Mouse (Mus musculus) splenic B cell, adult 2 months (primary cell): ENCODE results near the gene Glod4.
"Not testable (repeated sequence)": the region's sequence is repeated elsewhere in the genome, so short reads cannot be mapped to it uniquely, and the experiment has no call there.

Experiments
- DNase-seq: peaks from one replicate; pipeline ENCODE4 v3.0.0-alpha.2; 2011; ENCODE audit warnings: low read depth, low spot score
- H3K27me3 ChIP-seq: 2 replicates; pipeline ENCODE4 v1.6.1; 2012; ENCODE audit warnings: mild to moderate bottlenecking, low read length, moderate library complexity, mixed read lengths; ENCODE audit not compliant: control insufficient read depth, poor library complexity, insufficient read depth, severe bottlenecking
- H3K36me3 ChIP-seq: 2 replicates; pipeline ENCODE4 v1.6.1; 2012; ENCODE audit warnings: mild to moderate bottlenecking, low read length, moderate library complexity, mixed read lengths; ENCODE audit not compliant: control insufficient read depth, poor library complexity, insufficient read depth, severe bottlenecking

Gene Glod4

DNA sequence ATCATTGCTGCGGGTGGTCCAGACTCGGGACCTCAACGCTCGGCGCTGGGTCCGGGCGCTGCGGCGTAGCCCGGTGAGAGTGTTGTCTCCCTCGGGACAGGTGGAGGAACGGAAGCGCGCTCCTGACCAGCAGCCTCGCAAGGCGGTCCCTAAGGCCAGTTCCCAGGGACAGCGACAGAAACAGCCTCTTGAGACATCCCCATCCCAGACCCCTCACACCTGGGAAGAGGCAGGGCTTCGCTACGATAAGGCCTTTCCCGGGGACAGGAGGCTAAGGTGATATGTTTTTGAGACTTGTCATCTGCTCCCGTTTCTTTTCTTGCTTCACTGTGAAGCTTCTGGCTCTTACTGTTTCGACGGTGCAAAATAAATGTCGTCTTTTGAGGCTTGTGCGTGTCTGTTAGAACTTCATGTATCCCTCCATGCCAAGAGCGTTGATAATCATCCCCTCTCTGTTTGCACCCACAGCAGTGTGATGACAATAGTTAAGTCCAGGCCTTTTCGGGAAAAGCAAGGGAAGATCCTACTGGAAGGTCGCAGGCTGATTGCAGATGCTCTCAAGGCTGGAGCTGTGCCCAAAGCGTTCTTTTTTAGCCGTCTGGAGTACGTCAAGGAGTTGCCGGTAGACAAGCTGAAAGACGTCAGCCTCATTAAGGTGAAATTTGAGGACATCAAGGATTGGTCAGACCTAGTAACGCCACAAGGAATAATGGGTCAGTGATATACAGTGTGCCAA is 454 bp upstream of the Glod4 start:
- no peaks in the 10 kb centered on the region for H3K27me3 ChIP-seq
- no peak for DNase-seq

DNA sequence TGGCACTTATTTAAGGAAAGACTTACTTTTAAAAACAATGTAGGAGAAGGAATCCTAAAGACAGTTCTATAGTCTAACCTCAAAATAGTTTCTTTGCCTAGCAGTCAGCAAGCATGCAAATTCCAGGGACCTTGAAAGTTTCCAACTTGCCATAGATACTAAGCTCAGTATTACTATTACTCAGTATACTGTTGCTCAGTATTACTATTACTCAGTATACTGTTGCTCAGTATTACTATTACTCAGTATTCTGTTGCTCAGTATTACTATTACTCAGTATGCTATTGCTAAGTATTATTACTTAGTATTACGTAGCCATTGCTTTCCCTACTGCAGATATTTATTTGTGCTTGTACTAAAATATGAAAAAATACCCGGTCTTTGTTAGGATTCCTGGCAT is 3.8 kb downstream of the Glod4 start:
- DNase-seq = no peak
- Histone ChIP-seq H3K27me3 (no peaks in the 10 kb centered on the region), H3K36me3 (no peaks in the 10 kb centered on the region)

More for the DNA sequence above, 454 bp upstream of the Glod4 start:
- no peaks in the 10 kb centered on the region for H3K36me3 ChIP-seq

DNA sequence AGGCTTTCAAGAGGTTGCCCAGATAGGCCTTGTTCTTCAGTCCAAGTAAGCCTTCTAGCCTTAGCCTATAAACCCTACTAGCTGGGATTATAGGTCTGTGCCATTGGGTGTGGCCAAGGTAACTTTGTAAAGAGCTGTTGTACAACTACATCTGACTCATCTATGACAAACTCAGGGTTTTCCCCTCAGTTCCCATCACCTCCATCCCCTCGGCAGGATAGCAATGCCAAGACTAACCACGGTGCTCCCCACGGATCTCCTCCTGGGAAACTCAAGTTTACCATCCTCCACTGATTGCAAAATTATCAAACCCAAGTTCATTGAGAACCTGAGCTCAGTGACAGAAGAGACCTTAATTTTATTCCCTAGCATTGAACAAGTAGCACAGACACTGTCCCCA is 7.4 kb downstream of the Glod4 start:
- H3K27me3 ChIP-seq = no peaks in the 10 kb centered on the region
- no peak for DNase-seq
- no peaks in the 10 kb centered on the region for H3K36me3 ChIP-seq

DNA sequence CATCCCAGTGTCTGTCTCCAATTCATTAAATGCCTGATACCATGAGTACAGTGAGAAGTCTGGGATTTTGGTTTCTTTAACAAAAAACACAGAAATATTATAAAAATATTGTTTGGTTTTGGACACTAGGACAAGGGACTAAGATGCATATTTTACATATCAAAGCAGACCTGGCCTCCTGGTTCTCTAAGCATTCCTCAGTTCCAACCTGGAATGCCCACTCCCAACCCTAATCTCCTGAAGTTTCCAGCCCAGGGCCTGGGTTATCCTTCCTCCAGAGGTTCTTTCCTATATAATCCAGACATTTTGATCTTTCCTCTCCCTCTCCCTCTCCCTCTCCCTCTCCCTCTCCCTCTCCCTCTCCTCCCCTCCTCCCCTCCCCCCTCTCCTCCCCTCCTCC is 18.5 kb downstream of the Glod4 start:
- Histone ChIP-seq H3K36me3 (peaks cover 8% of the 10 kb centered on the region; the same call in 1 of the 2 replicates), H3K27me3 (no peaks in the 10 kb centered on the region)
- DNase-seq = no peak

DNA sequence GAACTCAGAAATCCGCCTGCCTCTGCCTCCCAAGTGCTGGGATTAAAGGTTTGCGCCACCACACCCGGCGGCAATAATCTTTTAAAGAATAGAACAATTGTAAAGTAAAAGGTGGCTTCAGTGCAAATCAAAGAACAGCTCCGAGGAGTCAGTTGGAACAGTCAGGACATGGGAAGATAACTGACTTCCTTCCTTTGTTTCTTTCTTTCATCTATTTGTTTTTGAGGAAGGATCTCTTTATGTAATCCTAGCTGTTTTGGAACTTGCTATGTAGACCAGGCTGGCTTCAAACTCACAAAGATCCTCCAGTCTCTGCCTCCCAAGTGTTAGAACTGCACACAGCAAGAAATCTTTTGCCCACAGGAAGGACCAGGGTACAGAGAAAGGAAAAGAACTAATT is 18.9 kb downstream of the Glod4 start:
- H3K36me3 ChIP-seq = peaks cover 8% of the 10 kb centered on the region; the same call in 1 of the 2 replicates
- no peak for DNase-seq
- no peaks in the 10 kb centered on the region for H3K27me3 ChIP-seq

DNA sequence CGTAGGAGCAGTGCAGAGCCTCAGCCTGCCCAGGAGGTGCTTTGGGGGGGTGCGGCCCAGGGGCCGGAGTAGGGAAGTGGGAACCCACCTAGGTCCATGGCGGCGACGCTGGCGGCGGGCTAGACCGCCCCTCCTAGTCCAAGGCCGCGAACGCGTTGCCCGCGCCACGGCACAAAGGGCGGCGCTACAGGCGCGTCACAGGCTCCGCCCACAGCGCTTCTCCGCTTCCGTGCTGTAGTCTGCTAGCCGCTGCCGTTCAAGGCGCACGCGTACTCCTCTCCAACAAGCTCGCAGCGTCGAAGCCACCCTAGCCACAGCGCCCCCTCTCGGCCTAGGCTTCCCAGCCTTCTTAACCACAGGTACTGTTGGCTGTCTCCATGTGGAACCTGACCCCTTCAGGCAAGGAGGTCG is 26.1 kb downstream of the Glod4 start, which contains the start of the genes Dbil5 and Gemin4:
Gene Dbil5, plus strand, starts transcription at position 219 of the 411 bp plus-strand sequence.
Gene Gemin4, minus strand, starts transcription at position 275 of the 411 bp plus-strand sequence.
- 0 out of 2 replicates have a peak, but pooled peaks cover 2% of the 10 kb centered on the region for H3K36me3 ChIP-seq
- peak; percentile 99 for DNase-seq

DNA sequence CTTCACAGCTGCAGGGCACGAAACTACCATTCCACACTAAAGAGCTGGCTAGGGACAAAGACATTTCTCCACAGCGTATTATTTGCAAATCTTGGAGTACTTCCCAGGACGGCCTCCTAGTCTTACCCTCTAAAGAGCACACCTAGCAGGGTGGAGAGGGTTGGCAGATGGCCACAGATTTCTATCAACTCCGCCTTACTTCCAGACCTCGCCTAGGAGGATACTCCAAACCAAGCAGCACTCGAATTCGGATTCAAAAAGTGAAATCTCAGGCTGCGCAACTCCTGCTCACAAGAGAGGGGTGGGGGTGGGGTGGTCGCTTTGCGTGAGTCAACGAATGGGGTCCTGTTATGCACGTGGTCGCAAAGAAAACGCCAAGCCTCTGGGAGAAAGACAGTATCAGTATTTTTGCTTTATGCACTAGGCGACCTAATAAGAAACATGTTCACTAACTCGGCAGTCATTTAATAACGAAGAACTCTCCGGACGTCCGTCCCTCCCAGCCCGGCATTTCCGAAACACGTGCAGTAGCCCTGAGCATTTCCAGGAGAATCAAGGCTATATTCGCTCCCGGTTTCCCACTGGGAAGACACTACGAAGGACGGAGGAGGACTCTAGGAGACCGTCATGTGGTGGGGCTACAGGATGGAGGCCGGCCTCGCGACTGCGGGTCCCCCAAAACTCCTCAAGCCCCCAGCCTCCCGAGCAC is 26.7 kb downstream of the Glod4 start:
- DNase-seq = no peak
- no peaks in the 10 kb centered on the region for H3K27me3 ChIP-seq
- H3K36me3 ChIP-seq = 0 out of 2 replicates have a peak, but pooled peaks cover 2% of the 10 kb centered on the region

More for the DNA sequence above, 26.1 kb downstream of the Glod4 start, which contains the start of the genes Dbil5 and Gemin4:
- no peaks in the 10 kb centered on the region for H3K27me3 ChIP-seq

DNA sequence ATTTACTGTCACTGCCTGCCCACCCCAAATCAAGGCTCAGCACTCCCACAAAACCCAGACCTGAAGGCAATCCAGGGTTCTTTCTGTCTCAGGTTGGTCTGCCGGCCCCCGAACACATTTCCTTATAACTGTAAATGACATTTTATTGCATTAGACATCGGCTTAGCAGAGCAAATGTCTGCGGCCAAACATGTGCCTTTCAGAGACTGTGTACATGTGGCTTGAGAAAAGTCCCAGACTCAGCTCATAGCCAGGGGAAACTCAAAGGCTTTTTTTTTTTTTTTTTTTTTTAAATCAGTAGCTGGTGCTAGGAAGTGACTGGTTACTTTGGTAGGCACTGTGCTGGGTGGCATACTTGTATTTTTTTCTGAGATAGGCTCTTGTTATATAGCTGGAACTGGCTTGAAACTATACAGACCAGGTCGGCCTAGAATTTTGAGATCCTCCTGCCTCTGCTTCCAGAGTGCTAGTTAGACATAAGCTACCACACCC is 27.4 kb downstream of the Glod4 start:
- 0 out of 2 replicates have a peak, but pooled peaks cover 2% of the 10 kb centered on the region for H3K36me3 ChIP-seq
- no peaks in the 10 kb centered on the region for H3K27me3 ChIP-seq
- no peak for DNase-seq

DNA sequence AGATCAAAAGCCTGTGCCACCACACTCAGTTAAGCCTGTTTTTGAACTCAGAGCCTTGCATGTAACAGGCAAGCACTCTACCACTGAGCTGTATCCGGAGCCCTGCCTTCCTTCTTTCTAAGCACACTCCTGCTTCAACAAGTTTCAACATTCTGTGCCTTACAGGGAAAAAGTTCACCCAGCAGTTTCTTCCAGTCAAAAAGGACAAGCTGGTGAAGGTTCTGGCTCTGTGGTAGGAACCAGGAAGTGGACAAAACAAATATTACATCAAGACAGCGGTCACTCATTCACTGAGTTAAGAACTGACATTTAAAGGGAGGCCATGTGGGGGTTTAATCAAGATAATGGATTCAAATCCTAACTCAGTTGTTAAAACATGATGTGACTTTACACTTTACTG is 28.5 kb downstream of the Glod4 start:
- DNase-seq = no peak
- H3K27me3 ChIP-seq = no peaks in the 10 kb centered on the region
- no peaks in the 10 kb centered on the region; the same call in 1 of the 2 replicates for H3K36me3 ChIP-seq

DNA sequence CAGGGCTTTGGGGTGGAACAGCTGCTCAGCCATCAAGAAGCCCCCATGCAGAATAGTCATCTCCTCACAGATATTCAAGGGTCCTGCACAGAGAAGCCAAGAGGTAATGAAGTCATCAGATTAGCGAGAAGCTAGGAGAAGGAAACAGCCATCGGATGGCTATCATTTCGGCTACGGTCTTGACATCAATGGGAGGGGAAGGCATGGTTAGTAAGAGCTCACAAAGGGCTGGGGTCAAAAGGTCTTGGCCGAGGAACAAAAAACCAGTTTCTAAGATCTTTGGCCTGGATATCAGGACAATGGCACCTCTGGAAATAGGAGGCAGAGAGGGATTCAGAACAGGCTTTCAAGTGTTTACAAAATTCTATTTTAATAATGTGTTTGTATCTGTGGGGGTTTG is 29.7 kb downstream of the Glod4 start:
- no peak for DNase-seq
- Histone ChIP-seq H3K27me3 (no peaks in the 10 kb centered on the region), H3K36me3 (no peaks in the 10 kb centered on the region; the same call in 1 of the 2 replicates)

DNA sequence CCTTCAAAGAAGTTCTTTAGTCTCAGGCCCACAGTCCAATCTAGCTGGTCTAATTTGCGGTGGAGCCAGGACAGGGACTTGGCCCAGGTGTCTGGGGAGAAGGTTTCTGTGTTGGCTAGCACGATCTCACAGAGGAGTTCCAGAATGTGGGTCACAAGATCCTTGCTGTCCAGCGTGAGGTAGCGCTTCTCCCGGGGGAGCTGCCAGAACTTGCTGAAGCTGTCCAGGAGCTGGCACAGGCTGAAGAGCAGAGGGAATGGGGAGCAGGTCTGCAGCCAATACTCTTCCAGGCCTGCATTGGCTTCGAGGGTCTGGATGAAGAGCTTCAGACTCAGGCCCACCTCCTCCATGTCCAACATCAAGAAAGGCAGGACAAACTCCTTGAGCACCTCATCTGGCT is 31.9 kb downstream of the Glod4 start:
- H3K27me3 ChIP-seq, H3K36me3 ChIP-seq, DNase-seq: not testable (repeated sequence)

DNA sequence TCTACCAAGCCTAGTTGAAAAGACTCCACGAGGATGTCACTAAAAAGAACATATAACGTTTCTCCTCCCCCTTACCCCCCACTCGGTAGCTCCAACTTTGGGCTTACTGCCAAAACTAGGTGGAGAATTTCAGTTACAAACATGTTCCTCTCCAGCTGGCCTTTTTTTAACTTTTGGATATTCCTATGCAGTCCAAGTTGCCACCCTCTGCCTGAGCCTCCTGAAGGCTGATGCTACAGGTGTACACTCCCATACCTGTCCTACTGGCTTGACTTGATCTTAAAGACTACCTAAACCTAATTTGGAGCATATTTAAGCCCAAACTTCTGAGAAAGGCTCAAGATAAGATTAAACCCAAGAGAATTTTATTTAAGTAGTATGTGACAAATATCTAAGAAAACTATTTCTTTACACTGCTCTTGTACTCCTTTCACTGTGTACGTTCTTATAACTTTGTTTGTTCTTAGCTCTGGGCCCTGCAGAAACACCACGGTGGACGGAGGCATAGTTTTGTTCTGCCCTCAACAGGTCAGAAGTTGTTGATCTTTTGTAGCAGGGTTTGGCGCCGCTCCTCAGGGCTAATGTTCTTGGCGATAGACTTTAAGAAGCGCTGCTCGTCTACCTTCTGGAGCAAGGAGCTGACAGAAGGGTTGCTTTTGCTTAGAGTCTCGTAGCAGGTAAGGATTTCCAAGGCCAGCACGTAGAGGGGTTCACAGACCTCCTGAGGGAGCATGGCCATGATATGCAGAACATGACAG is 33.1 kb downstream of the Glod4 start:
- Histone ChIP-seq H3K36me3 (no peaks in the 10 kb centered on the region; the same call in 1 of the 2 replicates), H3K27me3 (no peaks in the 10 kb centered on the region)
- DNase-seq = no peak

DNA sequence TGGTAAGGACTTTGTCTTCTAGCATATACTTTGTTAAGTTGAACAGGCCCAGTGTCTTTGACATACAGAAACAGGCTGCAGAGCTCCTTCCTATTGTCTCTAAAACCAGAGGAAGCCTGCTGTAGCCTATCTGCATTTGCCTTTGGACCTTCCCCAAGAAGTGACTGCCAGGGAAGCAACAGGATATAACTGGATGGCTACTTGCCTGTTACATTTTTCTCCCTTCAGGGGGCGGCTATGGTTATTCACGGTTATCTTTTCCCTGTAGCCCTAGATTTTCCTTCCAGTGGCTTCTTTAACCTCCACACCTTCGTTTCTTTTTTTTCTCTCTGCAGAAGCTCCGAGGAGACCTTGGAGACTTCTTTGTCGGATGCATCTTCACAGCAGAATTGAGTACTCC is 36.7 kb downstream of the Glod4 start:
- DNase-seq = no peak
- H3K27me3 ChIP-seq = no peaks in the 10 kb centered on the region
- H3K36me3 ChIP-seq = no peaks in the 10 kb centered on the region; the same call in 1 of the 2 replicates

DNA sequence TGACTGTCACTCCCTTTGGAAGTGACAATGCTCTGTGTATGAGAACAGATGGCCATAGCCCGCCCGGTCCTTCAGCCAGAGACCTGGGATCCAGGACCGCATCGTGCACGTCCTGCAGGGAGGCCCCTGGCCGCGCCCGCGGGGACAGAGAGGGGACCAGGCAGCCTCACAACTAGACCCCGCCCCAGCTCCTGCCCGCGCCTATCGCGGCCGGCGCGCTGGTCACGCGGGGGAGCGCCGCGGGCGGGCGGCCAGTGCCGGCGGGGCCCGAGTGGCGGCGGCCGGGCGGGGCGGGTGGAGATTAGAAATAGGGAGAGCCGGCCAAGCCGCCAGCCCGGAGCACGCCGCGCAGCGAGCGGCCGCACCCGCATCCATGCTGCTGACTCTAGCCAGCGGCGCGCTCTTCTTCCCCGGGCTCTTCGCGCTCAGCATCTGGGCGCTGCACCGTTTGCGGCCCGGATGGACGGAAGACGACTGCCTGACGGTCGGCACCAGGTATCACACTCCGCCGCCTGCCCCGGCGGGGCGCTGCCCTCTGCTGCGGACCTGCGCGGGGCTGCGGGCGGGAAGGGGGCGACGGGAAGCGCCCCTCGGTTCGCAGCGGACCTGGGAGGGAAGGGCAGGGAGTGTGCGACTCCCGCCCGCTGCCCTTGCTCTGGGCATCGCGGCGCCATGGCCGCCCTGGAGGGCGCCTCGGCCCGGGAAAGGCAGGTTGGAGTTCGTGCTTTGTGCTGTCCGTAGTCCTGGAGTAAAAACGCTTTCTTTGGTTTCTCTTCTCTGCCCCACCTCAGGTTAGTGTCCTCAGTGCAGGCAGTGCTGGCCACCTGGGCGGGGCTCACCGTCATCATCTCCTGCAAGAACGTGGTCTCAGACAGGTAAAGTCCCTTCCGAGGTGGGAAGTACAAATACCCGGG is 41.5 kb downstream of the Glod4 start:
- H3K36me3 ChIP-seq = no peaks in the 10 kb centered on the region
- peak; percentile 59 for DNase-seq
- no peaks in the 10 kb centered on the region for H3K27me3 ChIP-seq
